In genomic region chr7:79123465-79123864, GRCm38 (mm10) we compare ENCODE assay signal across 17 mouse cellular contexts. TPM values are rescaled to one million over a fixed set of nuclear protein-coding genes. Genes with fewer than 3 reads are reported as not detected.
DNase-seq lines count a peak whose midpoint lies in the region; ATAC-seq lines count a peak whose summit lies in the region.
"Had no signal": no experiment of that assay in that cellular context is flagged by ENCODE, and none has a peak within 500 bp of the region (broad histone marks: within the 10 kb centered on the region; RNA-seq: fewer than 3 reads in every experiment).

No protein-coding gene starts in this region.

- no peak for ATAC-seq in granulocyte monocyte progenitor cell, adult 5-6 weeks (replicated peaks; ENCODE audit: poor library complexity, severe bottlenecking)

- intact Hi-C loops in left cerebral cortex, postnatal 25 days (cut with DNase I) = no loop called here

- DNase-seq in left cerebral cortex, postnatal 25 days (ENCODE audit: low spot score in 2 of 2) = peak; percentile 44 to 57
- DNase-seq in left cerebral cortex, adult 9 months (ENCODE audit: low spot score in 2 of 2) = no peak
- peak; percentile 53 to 82 for DNase-seq in layer of hippocampus, adult 18-20 months (ENCODE audit: low spot score in 2 of 2)
- peak; percentile 39 to 49 for DNase-seq in layer of hippocampus, postnatal 36 days
- no peak for DNase-seq in kidney, postnatal 10 days
- no peak for DNase-seq in gastrocnemius, postnatal 4 days (ENCODE audit: low spot score in 2 of 2)
- DNase-seq: adrenal gland, postnatal 36 days; cerebellum, adult 9-11 months; gastrocnemius, adult 2 months; heart, adult 2 months; kidney, adult 8-10 months; kidney, postnatal 4 days; liver, embryonic 13.5 days; thymus, adult 18-20 months had no signal

RNA-seq across cellular contexts. Expression of gene Hapln3, which starts 7.4 kb away (rescaled TPM):
- total RNA-seq in left cerebral cortex, postnatal 25 days (2021) = 1 to 10 TPM; 2.4 to 2.9 TPM
- total RNA-seq in layer of hippocampus, adult 18-20 months (2021) = 1 to 10 TPM; 1.3 to 1.4 TPM
- total RNA-seq in layer of hippocampus, postnatal 36 days (2021) = 1 to 10 TPM; 1.7 to 2.4 TPM
- not detected in 2 replicates for total RNA-seq in granulocyte monocyte progenitor cell, adult 5-6 weeks (2014; fragmentation: Nextera tagmentation)
- not detected in 2 replicates for total RNA-seq in granulocyte monocyte progenitor cell, adult 5-6 weeks (2017)
- under 1 TPM; 0.22 to 0.57 TPM for total RNA-seq in gastrocnemius, postnatal 4 days (2021)
- total RNA-seq: hematopoietic stem cell, adult 5-6 weeks; megakaryocyte progenitor cell, adult 5-6 weeks had no signal

RNA-seq across cellular contexts. Expression of gene Mfge8, which starts 25.4 kb away (rescaled TPM):
- total RNA-seq in left cerebral cortex, postnatal 25 days (2021) = 100 to 1,000 TPM; 170 to 197 TPM
- 100 to 1,000 TPM; 184 to 202 TPM for total RNA-seq in layer of hippocampus, adult 18-20 months (2021)
- 100 to 1,000 TPM; 154 to 157 TPM for total RNA-seq in layer of hippocampus, postnatal 36 days (2021)
- total RNA-seq in granulocyte monocyte progenitor cell, adult 5-6 weeks (2014; fragmentation: Nextera tagmentation) = 10.8 and 19.2 TPM in 2 replicates
- total RNA-seq in granulocyte monocyte progenitor cell, adult 5-6 weeks (2017) = 10.5 and 12.3 TPM in 2 replicates
- total RNA-seq in gastrocnemius, postnatal 4 days (2021) = 100 to 1,000 TPM; 103 TPM

Comparison
In these comparisons a context has a peak if more than half of its experiments do, and no peak if none do; other contexts are left out.
1. DNase-seq: peak in left cerebral cortex, postnatal 25 days (2 of 2), layer of hippocampus, adult 18-20 months (2 of 2) and layer of hippocampus, postnatal 36 days (2 of 2); none in left cerebral cortex, adult 9 months (0 of 2), kidney, postnatal 10 days (single experiment) and gastrocnemius, postnatal 4 days (0 of 2).
2. RNA of gene Mfge8, which starts 25.4 kb away (total RNA-seq): 184 to 202 TPM in layer of hippocampus, adult 18-20 months, 170 to 197 TPM in left cerebral cortex, postnatal 25 days, 154 to 157 TPM in layer of hippocampus, postnatal 36 days and 103 TPM in gastrocnemius, postnatal 4 days; 10.5 to 19.2 TPM in granulocyte monocyte progenitor cell, adult 5-6 weeks; every median in the first group is over 4 times any median in the second.